Mouse (Mus musculus): ENCODE results near the gene Klhl31.

Gene Klhl31

DNA sequence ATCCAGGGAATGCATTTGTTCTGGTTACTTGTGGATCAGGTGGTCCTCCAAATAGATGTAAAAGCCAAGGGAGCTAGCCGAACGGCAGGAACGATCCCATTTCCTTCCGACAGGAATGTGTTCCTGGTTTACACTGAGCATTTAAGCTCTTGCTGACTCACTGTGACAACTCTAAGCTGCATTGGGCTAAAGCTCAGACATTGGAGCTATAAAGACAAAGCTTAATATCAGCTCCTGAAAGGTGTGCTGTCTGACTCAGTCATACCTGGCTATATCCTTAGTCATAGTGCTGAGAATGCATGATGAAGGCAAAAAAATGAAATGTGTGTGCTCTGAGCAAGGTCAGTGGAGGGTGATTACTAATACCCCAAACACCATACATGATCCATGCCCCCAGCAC lies 67.8 kb downstream of the Klhl31 start:
- no peaks in the 10 kb centered on the region for H3K36me3 ChIP-seq (ENCODE audit: control insufficient read depth, insufficient read depth, low read length, poor library complexity, severe bottlenecking)
- DNase-seq (ENCODE audit: low read depth, low spot score) = no peak
- H3K27me3 ChIP-seq (ENCODE audit: control insufficient read depth, insufficient read depth, low read length, poor library complexity, severe bottlenecking) = no peaks in the 10 kb centered on the region

DNA sequence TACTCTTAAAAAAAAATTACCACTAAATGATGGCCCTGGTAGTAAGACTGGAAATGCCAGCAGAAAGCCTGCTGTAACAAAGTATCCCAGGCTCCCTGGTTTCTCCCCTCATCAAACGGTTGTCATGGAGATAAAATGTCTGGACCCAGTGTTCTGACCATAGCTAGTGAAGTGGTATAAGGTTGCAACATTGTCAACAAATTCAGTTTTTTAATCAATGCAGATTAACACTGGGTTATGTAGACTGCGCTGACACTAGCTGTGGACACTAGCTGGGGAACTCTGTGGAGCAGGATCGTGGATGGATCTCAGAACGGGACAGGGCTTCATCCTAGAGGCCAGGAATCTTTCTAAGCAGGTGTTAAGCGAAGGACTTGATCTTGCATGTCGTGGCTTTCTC lies 70.2 kb downstream of the Klhl31 start:
- H3K27me3 ChIP-seq (ENCODE audit: control insufficient read depth, insufficient read depth, low read length, poor library complexity, severe bottlenecking) = no peaks in the 10 kb centered on the region
- DNase-seq (ENCODE audit: low read depth, low spot score) = no peak
- no peaks in the 10 kb centered on the region for H3K36me3 ChIP-seq (ENCODE audit: control insufficient read depth, insufficient read depth, low read length, poor library complexity, severe bottlenecking)

DNA sequence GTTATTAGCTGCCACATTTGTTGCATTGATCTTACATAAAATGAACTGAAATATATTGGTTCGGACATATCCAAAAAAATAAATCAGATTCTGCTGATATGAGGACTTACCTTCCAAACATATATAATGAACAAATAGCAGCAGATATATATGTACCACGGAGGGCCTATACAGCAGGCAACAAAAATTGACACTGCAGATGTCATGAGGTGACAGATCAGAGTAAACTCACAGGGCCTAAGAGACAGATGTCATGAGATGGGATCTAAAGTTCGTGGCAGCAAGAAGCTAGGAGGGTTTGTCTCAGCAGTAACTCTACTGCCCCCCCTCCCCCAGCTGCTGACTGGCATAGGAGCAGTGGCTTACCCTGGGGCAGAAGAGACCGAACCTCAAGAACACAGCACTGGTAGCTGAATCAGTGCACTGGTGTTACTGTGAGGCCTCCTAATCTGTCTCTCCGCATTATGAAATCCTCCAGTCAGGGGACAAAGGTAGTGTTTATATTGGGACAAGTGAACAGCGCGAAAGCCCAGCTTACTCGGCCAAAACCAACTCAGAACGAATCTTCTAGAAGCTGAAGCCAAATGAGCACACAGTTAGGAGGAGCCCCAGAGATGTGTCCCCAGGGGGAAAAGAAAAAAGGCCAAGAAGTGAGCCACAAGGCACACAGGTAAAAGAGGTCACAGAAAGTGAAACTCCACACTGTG lies 71.3 kb downstream of the Klhl31 start:
- peak; percentile 37 for DNase-seq (ENCODE audit: low read depth, low spot score)
- Histone ChIP-seq H3K36me3 (ENCODE audit: control insufficient read depth, insufficient read depth, low read length, poor library complexity, severe bottlenecking) (no peaks in the 10 kb centered on the region), H3K27me3 (ENCODE audit: control insufficient read depth, insufficient read depth, low read length, poor library complexity, severe bottlenecking) (no peaks in the 10 kb centered on the region)

DNA sequence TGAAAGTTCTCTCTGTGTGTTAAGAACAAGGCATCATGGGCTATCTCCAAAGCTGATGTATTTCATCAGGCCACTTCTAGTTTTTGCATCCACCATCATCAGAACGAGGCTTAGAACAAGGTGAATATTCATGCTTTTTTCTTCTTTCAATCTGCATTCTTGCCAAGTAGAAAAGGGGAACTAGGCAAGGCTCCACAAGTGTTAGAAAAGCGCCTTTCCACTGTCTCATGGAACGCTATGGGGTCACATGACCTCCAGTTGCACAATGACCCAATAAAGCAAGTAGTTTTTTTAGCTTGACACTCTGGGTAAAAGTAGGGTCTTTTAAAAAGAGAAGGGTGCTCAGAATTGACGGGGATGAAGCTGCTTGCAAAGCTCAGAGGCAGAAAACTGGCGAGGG lies 72.7 kb downstream of the Klhl31 start:
- H3K36me3 ChIP-seq (ENCODE audit: control insufficient read depth, insufficient read depth, low read length, poor library complexity, severe bottlenecking) = no peaks in the 10 kb centered on the region
- no peaks in the 10 kb centered on the region for H3K27me3 ChIP-seq (ENCODE audit: control insufficient read depth, insufficient read depth, low read length, poor library complexity, severe bottlenecking)
- peak; percentile 53 for DNase-seq (ENCODE audit: low read depth, low spot score)

Data from splenic B cell, adult 2 months (primary cell).